Mouse (Mus musculus): Measurements from ENCODE around the gene Gm9844.
A peak's percentile ranks its signal among the peaks of the same experiment; 100 is the strongest.

The Gm9844 gene

DNA sequence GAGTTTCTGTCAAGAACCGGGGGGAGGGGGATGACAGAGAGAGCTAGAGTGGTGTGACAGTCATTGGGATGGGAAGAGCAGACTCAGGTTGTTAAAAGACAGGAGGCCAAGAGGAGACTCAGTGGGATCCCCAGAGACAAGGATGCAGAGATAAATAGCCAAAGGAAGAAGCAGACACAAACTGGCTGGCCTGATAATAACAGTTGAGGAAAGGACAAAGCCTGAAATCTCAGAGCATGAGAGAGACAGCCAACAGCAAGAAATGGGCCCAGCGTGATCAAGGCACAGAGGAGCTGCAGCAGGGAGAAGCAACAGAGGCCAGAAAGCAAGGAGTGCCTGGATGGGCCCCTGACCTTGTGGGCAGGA is 40.2 kb downstream of the Gm9844 start:
- no peak for DNase-seq

DNA sequence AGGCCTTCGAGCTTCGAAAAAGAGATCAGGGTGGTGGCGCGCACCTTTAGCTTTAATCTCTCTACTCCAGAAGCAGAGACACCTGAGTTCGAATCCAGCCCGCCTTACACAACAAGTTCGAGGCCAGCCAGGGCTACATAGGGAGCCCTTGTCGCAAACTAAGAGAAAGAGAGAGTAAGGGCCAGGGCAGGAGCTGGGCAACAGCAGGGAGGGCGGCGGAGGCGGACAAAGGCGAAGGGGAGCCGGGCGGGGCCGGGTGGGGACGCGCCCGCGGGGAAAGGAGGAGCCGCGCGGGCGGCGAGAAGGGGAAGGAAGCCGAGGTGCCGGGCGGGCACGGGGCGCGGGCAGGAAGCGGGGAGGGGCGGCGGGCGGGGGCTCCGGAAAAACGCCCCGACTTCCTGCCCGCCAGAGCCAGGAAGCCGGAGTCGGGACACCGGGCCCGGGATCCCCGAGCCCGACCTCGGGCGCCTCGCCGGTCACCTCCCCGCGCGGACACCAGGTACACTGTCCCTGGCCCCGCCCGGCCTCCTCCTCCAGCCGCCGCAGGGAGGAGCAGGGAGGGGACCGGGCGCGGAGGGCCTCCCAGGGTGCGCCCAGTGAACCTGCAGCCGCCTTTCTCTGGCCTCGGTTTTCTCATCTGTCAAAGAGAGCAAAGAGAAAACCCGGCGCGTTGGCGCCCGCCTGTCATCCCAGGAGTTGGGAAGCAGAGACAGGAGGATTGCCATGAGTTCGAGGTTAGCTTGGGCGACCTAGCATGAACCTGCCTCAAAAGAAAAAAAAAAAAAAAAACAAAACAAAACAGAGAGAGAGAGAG is 40.8 kb downstream of the Gm9844 start, which contains the start of gene Arhgef1:
TSS of gene Arhgef1 (plus strand) at position 283 of the 814 bp plus-strand sequence.
- peak; percentile 76 to 83 for DNase-seq

DNA sequence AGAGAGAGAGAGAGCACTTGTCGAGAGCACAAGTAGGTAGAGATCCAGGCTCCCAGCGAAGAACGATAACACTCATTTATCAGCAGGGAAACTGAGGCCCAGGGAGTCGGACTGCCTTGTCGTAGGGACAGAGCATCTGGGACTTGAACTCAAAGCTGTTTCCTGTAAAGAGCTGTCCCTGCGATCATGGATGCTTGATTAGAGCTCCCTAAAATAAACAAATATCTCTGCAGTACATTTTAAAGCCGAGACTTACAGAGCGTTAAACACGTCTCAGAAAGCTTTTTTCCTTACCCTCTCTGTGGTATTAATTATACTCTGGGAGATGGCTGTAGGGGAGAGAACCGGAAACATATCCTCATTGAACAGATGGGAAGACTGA is 41.4 kb downstream of the Gm9844 start:
- no peak for DNase-seq

DNA sequence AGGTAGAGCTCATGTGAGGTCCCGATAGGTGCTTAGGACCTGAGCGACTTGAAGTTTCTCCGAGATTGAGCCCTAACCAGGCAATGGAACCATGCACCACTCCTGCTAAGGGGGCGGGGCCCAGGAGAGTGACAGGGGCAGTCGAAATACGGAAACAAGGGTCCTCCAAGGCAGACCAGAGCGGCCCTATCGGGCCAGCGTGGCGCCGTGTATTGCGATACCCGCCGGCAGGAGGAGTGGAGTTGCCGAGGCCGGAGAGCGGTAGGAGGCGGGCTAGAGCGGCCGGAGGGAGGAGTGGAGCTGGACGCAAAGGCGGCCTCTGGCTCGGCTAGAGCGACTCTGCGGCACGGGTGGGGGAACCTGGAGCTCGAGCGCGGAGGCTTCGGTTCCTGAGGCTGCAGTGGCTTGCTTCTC is 42.1 kb downstream of the Gm9844 start:
- peak; percentile 98 to 99 for DNase-seq

DNA sequence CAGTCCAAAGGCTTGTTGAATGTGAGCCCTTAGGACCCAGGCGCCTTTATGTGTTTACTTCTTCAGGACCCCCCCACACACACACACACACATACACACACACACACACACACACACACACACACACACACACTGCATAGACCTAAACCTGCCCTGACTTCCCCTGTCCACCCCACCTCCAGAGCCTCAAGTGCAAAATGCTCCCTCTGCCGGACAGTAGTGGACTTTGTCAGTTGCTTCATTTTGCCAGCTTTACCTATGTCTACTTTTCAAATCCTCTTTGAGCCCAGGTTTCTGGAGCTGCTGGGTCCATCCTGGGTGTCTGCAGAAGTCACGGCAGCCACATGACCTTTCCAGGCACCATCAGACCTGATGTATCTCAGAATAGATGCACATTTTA is 42.9 kb downstream of the Gm9844 start:
- DNase-seq, result peak; percentile 73 to 83

DNA sequence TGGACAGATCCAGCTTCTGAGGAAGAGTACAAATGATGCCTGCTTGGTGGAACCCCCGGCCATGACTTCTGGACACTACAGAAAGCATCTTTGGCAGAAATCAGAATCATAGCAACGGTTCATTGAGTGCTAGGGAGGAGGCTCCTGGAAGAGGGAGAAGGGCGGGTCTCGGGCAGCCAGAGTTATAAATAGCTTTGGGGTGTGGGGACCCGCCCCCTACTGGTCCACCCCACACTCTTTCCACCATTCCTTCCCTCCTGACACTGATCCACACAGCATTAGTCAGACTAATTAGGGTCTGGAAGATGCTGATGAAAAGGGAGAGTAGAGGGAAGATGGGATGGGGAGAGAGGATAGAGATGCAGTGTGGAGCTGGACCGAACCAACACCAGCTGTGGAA is 44.5 kb downstream of the Gm9844 start:
- no peak for DNase-seq

DNA sequence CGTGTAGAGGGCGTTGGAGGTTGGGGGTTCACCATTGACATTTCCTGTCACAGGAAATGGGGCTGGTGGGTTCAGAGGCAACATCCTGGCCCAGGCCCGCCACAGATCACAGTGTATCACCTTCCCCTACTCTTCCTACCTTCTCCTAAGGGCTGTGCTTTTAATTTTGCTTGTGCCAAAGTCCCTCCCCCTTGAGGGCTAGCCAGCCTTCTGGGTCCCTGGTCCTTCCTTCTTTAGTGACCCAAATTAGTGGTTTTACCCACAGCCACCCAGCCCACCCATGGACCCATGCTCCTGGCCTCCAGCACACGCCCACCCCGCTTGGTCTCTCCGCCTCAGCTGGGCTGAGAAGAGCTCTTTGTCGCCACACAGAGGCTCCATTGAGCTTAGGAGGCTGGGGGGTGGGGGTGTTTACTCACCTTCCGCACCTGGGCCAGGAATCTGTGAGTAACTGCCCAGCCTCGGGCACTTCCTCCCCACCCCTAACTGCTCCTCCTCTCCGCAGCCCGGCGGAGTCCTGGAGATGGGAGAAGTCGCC is 45.3 kb downstream of the Gm9844 start:
- peak; percentile 39 to 40 for DNase-seq

Measured in kidney, postnatal 4 days (tissue).